Mouse (Mus musculus): ENCODE measurements at regions not wholly inside any gene's neighbourhood (a gene's known extent, or its start where the extent isn't known, plus 50 kb on each side); places are given as distances from the start of the nearest gene placed in this dataset.

DNA sequence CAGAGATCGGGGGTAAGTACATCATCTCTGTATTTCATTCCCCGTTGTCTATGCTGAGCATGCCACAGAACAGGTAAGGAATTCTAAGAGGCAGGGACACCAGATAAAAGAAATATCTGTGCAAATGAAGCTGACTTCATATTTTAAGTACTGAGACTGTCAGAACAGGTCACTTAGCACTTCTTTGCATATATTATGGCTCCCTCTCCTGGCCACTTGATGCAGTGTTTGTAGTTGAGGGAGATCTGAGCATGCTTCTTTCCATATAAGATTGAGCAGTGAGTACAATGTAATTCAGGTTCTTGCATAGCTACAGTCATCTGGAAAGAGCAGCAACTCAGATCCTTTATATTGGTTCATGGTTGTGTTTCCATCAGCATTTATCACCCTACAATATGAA lies 1033.4 kb downstream of the Rpia start:
- TF ChIP-seq CTCF (conservative IDR thresholded peaks at IDR 0.05; ENCODE audit: insufficient read depth, insufficient read length, low read depth, low read length): no peak
- TF ChIP-seq POLR2A (IDR thresholded peaks at IDR 0.05; ENCODE audit: low read depth, low read length): no peak

All from kidney, adult 2 months (tissue).